Mouse (Mus musculus): Measurements from ENCODE around the gene Gulp1. TPM values are rescaled to one million over a fixed set of nuclear protein-coding genes. Genes with fewer than 3 reads are reported as not detected.

The Gulp1 gene
- polyA plus RNA-seq (2021; fragmentation: Nextera tagmentation): 2.2 and 4.4 TPM in 2 replicates
- long read RNA-seq, experiment 1, transcript Gulp1-201 (11 exons, 3,138 nt): major isoform, 8 of 10 reads
- long read RNA-seq, experiment 1, partial matches to known transcripts: 0 of 10 reads
- long read RNA-seq, experiment 1, other reads (novel, unspliced or antisense): 2 of 10 reads
- long read RNA-seq, experiment 2, transcript Gulp1-201 (11 exons, 3,138 nt): major isoform, 10 of 14 reads
- long read RNA-seq, experiment 2, partial matches to known transcripts: 0 of 14 reads
- long read RNA-seq, experiment 2, other reads (novel, unspliced or antisense): 4 of 14 reads

GRCm38 (mm10) chr1:44551461-44552370, at the start of gene Gulp1:
Gulp1 (plus strand) TSS chr1:44551511.

Measured in layer of hippocampus, adult 6 months (tissue).